Mouse (Mus musculus) liver, adult 2 months (tissue): ENCODE results near the gene Hsh2d. TPM values are rescaled to one million over a fixed set of nuclear protein-coding genes. Genes with fewer than 3 reads are reported as not detected.
A peak's percentile ranks its signal among the peaks of the same experiment; 100 is the strongest.

Source experiments
- DNase-seq: peaks from one replicate; pipeline ENCODE4 v3.0.0-alpha.2; 2011; ENCODE audit warnings: low read depth, low spot score; ENCODE audit errors: extremely low read depth
- H3K27ac ChIP-seq: fragments of 200-500 bp; replicated peaks from 2 replicates; pipeline ENCODE4 v1.5.1; 2012; ENCODE audit warnings: low read depth, mild to moderate bottlenecking, control low read depth, inconsistent platforms, low read length; ENCODE audit not compliant: insufficient read depth
- H3K27me3 ChIP-seq: fragments of 200-500 bp; 2 replicates; pipeline ENCODE4 v1.6.1; 2012; ENCODE audit warnings: mild to moderate bottlenecking, moderate library complexity, low read length, inconsistent platforms; ENCODE audit not compliant: control insufficient read depth, insufficient read depth
- H3K36me3 ChIP-seq: fragments of 200-500 bp; 2 replicates; pipeline ENCODE4 v1.6.1; 2012; ENCODE audit warnings: low read length, inconsistent platforms; ENCODE audit not compliant: control insufficient read depth, insufficient read depth
- H3K4me1 ChIP-seq: fragments of 200-500 bp; 2 replicates; pipeline ENCODE4 v1.6.1; 2011; ENCODE audit warnings: low read length; ENCODE audit not compliant: control insufficient read depth, insufficient read depth
- H3K4me3 ChIP-seq: fragments of 200-500 bp; 2 replicates; pipeline ENCODE4 v1.5.1; 2011; ENCODE audit warnings: low read depth, mild to moderate bottlenecking, control low read depth, low read length, moderate library complexity; ENCODE audit not compliant: insufficient read depth
- H3K79me2 ChIP-seq: fragments of 200-500 bp; 2 replicates; pipeline ENCODE4 v1.6.1; 2012; ENCODE audit warnings: inconsistent platforms, mild to moderate bottlenecking, low read length, moderate library complexity; ENCODE audit not compliant: control insufficient read depth, insufficient read depth
- H3K9ac ChIP-seq: fragments of 200-500 bp; 2 replicates; pipeline ENCODE4 v1.6.1; 2012; ENCODE audit warnings: low read depth, mild to moderate bottlenecking, control low read depth, inconsistent platforms, low read length
- CTCF ChIP-seq: fragments of 200-500 bp; IDR thresholded peaks from 2 replicates; pipeline ENCODE4 v1.5.1; 2011; ENCODE audit warnings: low read depth, low read length, control low read depth
- POLR2A ChIP-seq: fragments of 200-500 bp; IDR thresholded peaks from 2 replicates; pipeline ENCODE4 v1.6.1; 2011; ENCODE audit warnings: low read length, control low read depth; ENCODE audit not compliant: insufficient read depth; ENCODE audit errors: extremely low read depth
- WGBS: fragments of 180-500 bp; shearing (Covaris S2); methylation state at CpG from one replicate; pipeline ENCODE4 v1.1.7; 2018; 5-methylcytosine and 5-hydroxymethylcytosine counted together
- polyA plus RNA-seq: library from polyadenylated mRNA; depleted of rRNA; stranded (reverse); fragments of >200 nt; gene quantifications from 2 replicates; pipeline ENCODE4 v1.2.3, GENCODE M21; 2012
- total RNA-seq: library from RNA; depleted of rRNA; stranded (reverse); fragments of >200 nt; gene quantifications from 2 replicates; pipeline ENCODE4 v1.2.3, GENCODE M21; 2014

Hsh2d gene
- total and polyA plus RNA-seq, 2 experiments = 0.11 to 0.18 TPM

DNA sequence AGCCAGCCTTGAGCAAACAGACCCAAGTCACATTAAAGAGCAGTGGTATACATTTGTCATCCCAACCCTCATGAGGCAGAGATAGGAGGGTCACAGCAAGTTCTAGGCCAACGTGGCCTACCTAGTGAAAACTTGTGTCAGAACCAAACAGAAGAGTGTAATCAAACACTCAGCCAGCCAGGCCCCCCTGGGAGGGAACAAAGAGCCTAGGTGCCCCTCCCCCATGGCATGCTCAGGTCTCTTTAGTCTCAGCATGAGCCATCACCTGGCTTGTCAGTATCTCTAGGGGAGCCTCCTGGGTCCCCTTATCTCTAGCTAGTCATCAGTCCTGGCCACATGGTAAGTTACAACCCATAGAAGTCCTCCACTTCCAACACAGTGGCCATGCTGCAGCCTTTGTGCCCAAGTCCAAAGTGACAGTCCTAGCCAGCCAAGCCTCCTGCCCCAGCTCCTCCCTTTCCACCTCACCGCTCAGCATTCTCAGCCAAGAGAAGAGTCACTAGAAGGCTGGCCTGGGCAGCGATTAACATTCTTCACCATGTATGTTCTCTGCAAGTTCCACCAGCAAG, 19.7 kb upstream of the Hsh2d start:
- peak; percentile 95 for DNase-seq
- peaks cover 31% of the 10 kb centered on the region for H3K36me3 ChIP-seq
- TF ChIP-seq CTCF = no peak
- 0 out of 2 replicates have a peak, but pooled peaks have one; percentile 4 for TF ChIP-seq POLR2A
- H3K9ac ChIP-seq = no peak overlapping the region
- no peaks in the 10 kb centered on the region for H3K27me3 ChIP-seq
- H3K4me1 ChIP-seq = peaks cover 8% of the 10 kb centered on the region
- H3K79me2 ChIP-seq = peaks cover 9% of the 10 kb centered on the region; the same call in 1 of the 2 replicates
- H3K4me3 ChIP-seq = no peak overlapping the region
- H3K27ac ChIP-seq = peak overlapping the region; percentile 89
- 20% methylated on average over 3 of the region's 3 CpGs for WGBS

DNA sequence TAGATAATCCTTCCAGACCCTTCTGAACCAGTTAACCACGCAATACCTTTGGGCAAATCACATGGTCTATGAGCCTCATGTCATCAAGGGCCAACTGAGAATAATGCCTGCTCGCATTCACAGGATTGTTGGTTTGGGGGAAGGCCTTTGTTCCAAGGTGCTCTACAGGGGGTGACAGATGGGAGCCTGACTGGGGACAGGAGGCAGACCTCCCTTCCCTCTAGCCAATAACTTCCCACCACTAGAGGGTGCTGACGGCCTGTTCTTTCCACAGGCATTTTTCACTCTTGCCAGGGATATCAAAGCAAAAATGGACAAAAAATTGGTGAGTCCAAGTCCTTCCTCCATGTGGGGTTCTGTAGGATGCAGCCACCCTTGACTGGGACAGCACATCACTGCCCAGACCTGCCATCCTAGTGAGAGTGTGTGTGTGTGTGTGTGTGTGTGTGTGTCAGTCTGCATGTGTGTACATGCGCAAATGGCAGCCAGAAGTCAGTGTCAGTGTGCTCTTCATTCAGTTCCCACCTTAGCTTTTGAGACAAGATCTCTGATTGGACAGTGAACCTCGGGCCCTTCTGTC, 12.0 kb upstream of the Hsh2d start:
- DNase-seq = peak; percentile 37
- H3K4me1 ChIP-seq = no peaks in the 10 kb centered on the region
- peaks cover 39% of the 10 kb centered on the region for H3K36me3 ChIP-seq
- no peaks in the 10 kb centered on the region for H3K79me2 ChIP-seq
- no peak overlapping the region for H3K27ac ChIP-seq
- H3K9ac ChIP-seq = no peak overlapping the region
- 78% methylated on average over 5 of the region's 5 CpGs for WGBS
- H3K4me3 ChIP-seq = no peak overlapping the region
- peak; percentile 74 for TF ChIP-seq CTCF
- no peak for TF ChIP-seq POLR2A
- no peaks in the 10 kb centered on the region for H3K27me3 ChIP-seq

GRCm38 (mm10) chr8:72183554-72184202, 5.8 kb upstream of the Hsh2d start:
- Histone ChIP-seq H3K27me3 (no peaks in the 10 kb centered on the region), H3K27ac (no peak overlapping the region), H3K4me3 (no peak overlapping the region), H3K9ac (no peak overlapping the region), H3K79me2 (no peaks in the 10 kb centered on the region), H3K36me3 (peaks cover 15% of the 10 kb centered on the region), H3K4me1 (no peaks in the 10 kb centered on the region)
- no peak for TF ChIP-seq CTCF
- no peak for TF ChIP-seq POLR2A
- WGBS = 63% methylated on average over 2 of the region's 2 CpGs
- DNase-seq = peak; percentile 37

GRCm38 (mm10) chr8:72187793-72188331, 1.6 kb upstream of the Hsh2d start:
- no peak for TF ChIP-seq CTCF
- no peak for TF ChIP-seq POLR2A
- WGBS = 87% methylated on average over 2 of the region's 2 CpGs
- DNase-seq = no peak
- Histone ChIP-seq H3K27ac (no peak overlapping the region), H3K36me3 (no peaks in the 10 kb centered on the region), H3K27me3 (no peaks in the 10 kb centered on the region), H3K79me2 (no peaks in the 10 kb centered on the region), H3K4me1 (no peaks in the 10 kb centered on the region), H3K9ac (no peak overlapping the region), H3K4me3 (no peak overlapping the region)

GRCm38 (mm10) chr8:72190215-72190539, 739 bp downstream of the Hsh2d start:
- no peak overlapping the region for H3K9ac ChIP-seq
- no peak overlapping the region for H3K27ac ChIP-seq
- no peaks in the 10 kb centered on the region for H3K27me3 ChIP-seq
- no peaks in the 10 kb centered on the region for H3K4me1 ChIP-seq
- H3K36me3 ChIP-seq = no peaks in the 10 kb centered on the region
- no peak overlapping the region for H3K4me3 ChIP-seq
- TF ChIP-seq POLR2A (no peak), CTCF (no peak)
- DNase-seq = no peak
- H3K79me2 ChIP-seq = no peaks in the 10 kb centered on the region
- WGBS = 83% methylated on average over 2 of the region's 2 CpGs

- Histone ChIP-seq H3K27me3 (no peaks in the 10 kb centered on the region), H3K4me3 (no peak overlapping the region), H3K9ac (no peak overlapping the region), H3K4me1 (no peaks in the 10 kb centered on the region), H3K79me2 (no peaks in the 10 kb centered on the region), H3K27ac (no peak overlapping the region), H3K36me3 (no peaks in the 10 kb centered on the region)
- TF ChIP-seq POLR2A (no peak), CTCF (no peak)
- no peak for DNase-seq
Measured at GRCm38 (mm10) chr8:72192065-72192464, 2.6 kb downstream of the Hsh2d start.
